Mouse (Mus musculus) left cerebral cortex, adult 9 months (tissue): Measurements from ENCODE around the gene Il17rc.

Experiments used
- DNase-seq, 2 experiments: peaks; one replicate each; pipeline ENCODE4 v3.0.0; 2022; ENCODE audit warnings: low spot score in 2 of 2

Il17rc gene

GRCm38 (mm10) chr6:113495071-113495675 lies 23.9 kb downstream of the Il17rc start:
- no peak for DNase-seq

GRCm38 (mm10) chr6:113499346-113499745 lies 28.1 kb downstream of the Il17rc start:
- DNase-seq: no peak

DNA sequence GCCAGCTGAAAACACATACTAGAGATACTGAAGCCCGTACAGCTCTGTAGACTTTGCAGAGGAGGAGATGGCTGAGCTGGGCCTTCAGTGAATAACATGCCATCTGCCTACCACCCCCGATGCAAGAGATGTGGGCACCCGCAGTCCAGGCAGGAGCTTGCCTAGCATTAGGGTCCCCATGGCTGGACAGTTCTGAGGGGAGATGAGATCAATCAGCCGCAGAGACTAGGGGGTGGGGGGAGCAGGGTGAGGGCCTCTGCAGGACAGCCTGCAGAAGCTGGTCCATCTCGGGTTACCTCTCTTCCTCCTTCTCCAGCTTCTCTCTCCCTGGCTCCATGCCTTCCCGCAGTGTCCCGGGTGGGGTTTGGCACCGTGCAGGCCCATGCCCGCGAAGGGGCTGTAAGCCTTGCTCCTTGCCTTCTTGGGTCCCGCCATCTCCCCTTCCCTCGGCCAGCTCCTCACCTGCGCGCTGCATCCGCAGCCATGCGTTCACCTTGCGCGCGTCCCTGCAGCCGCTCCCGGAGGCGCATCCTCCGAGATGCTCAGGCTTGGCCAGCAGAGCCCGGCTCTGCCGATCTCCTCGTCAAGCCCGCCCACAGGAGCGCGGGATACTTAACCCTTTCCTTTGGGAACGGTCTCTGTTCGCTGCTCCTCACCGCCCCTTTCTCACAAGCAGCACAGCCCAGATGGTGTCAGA lies 30.3 kb downstream of the Il17rc start, which contains the start of gene Prrt3:
TSS of gene Prrt3 (minus strand) at position 544 of the 697 bp plus-strand sequence.
- peak in 1 of 2 experiments; percentile 81 for DNase-seq

DNA sequence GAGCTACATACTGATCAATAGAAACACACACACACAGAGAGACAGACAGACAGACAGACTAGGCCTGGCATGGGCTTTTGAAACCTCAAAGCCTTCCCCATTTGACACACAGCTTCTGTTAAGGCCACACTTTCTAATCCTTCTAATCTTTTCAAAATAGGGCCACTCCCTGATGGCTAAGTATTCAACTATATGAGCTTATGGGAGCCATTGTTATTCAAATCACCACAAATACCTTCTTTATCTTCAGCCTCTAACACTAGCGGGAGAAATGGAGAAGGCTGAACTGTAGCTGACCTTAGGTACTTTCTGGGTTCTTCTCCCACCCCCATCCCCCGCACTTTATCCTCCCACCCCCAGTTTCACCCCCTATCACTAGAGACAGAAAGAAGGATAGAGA lies 31.6 kb downstream of the Il17rc start:
- DNase-seq: no peak

DNA sequence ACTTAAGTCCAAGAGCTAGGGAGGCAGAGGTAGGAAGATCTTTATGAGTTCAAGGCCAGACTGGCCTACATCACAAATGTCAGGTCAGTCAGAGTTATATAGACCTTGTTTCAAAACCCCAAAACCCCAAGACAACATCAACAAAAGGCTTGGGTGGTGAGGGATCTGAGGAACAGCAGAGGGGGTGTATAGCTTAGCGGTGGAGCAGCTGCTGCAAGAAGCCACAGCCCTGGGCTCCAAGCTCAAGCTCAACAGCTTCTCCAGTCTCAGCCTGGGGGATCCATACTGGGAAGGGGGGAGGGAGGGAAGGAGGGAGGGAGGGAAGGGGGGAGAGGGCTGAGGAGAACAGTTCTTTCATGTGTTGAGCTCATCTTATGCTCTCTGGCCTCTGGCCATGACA lies 34.5 kb downstream of the Il17rc start:
- no peak for DNase-seq

DNA sequence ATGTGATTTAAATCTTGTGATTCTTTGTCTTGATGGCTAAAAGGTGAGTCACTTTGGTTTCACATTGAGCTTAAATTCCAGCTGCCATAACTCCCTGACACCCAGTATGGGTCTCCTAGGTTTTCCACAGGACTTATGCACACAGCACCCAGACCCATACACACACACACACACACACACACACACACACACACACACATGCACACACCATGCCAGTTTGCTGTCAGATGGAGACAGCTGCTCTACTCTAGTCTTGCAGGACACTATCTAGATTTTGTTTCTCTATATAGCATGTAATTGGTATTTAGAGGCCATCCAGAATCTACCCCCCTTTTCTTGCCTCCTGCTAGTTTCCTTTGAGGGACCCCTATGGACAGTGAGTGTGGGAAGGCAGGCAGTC lies 35.9 kb downstream of the Il17rc start:
- no peak for DNase-seq

DNA sequence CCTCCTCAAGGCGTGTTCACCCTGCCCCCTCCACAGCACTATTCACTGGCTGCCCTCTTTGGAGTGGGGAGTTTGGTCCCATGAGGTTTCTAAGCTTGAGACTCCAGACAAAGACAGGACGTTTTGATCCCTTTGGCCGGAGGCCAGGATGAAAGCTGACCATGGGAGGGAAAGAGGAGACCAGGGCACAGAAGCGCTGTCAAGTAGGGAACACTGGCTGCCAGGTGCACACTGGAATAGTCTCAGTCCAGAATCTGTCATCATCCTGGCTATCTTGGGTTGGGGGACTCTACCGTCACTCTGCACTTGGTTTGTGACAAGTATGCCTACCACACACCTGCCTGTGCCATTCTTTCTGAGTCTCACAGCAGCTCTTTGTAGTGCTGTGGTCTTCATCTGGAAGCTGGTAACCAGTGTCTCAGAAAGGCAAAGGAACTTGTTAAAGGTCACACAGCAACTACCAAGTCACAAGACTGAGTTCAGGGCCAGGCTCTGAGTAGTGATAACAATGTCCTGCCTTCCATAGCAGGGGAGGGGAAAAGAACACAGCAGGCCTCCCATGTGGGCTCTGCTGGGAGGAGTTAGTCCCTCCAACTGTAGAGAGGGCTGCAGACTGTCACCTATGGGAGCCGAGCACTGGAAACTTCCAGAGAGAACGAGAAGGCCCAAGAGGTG lies 37.2 kb downstream of the Il17rc start:
- DNase-seq: no peak

GRCm38 (mm10) chr6:113508947-113509280 lies 37.7 kb downstream of the Il17rc start:
- no peak for DNase-seq

- DNase-seq: no peak
These were observed 42.7 kb downstream of the Il17rc start for GRCm38 (mm10) chr6:113513944-113514343.

DNA sequence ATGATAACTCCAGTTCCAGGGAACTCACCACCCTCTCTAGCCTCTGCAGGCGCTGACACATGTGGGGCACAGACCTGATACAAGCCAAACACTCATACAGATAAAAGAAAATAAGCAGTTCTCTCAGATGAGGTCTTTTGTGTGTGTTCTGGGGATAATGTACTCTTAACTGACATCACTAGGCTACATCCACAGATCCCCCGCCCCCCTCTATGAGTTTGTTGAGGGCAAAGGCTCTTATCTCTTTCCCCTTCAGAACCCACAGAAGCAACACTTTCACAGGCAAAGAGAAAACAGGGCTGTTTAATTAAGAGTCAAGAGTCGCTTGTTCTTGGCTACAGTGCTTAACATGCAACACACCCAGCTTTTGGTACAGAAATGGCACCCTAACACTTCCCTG lies 43.4 kb downstream of the Il17rc start:
- no peak for DNase-seq

DNA sequence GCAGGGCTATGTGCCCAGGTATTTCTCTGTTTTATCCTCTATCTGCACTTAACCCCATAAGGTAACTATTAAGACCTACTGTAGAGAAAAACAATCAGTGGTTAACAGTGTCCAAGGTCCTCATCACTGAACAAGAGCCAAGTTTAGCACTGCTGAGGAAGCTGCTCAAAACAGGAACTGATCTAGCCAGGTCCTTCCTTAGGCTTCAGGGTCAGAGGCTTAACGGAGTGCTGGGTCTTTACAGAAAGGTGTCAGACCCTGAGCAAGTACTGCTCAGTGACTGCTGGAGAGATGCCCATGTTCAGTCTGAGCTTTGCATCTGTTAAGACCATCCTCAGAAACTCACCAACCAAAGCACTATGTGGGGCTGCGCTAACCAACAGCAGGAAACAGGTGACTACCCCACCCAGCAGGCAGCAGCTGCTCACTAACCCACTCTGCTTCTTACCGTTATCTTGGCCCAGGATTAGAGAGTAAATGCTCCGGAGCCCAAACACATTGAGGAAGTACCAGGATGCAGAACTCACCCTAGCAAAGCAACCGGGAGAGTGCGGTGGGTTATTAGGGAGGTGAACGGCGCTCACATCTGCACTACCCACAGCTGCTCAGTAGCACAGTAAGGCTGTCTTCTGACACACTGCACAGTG lies 46.3 kb downstream of the Il17rc start:
- DNase-seq: no peak

GRCm38 (mm10) chr6:113522310-113522709 lies 51.1 kb downstream of the Il17rc start:
- DNase-seq: no peak

- DNase-seq: peak in 1 of 2 experiments; percentile 52
These were observed 52.2 kb downstream of the Il17rc start for GRCm38 (mm10) chr6:113523420-113523819.

DNA sequence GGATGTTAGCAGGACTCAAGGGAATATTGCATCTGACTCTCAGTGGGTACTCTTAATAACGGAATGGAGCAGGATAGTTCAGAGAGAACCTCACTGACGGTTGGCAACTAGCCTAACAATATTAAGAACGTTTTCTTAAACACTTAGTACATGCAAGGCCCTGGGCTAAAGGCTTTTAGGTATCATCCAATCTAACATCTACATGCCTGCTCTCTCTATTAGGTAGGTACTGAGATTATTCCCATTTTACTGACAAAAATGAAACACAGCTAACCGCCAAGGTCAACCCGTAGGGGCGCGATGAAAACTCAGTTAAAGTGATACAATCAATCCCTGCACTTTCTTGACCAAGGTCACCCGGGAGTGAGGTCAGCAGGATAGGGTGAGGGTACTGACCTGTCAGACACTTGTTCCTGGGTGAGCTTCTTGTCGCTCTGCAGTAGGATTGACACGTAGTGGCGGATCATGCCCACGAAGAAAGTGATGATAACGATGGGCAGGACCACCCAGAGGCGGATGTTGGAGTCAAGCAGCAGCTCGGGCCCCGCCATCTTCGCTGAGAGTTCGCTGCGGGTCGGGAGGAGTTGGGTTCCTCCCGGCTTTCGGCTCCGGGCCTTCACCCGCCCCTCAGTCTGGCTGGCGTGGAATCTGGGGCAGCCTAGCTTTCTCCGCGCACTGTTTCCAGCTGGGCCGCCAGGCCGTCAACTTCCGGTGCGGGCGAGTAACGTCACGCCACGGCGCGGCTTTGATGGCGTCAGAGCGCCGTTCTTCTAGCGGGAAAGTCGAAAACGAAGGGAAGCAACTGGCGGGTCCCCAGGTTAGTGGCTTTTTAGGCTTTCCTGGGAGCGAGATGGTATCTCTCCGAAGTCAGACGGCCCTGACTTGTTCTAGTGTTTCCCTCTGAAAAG lies 60.0 kb downstream of the Il17rc start, which contains the start of the genes Emc3 and Fancd2:
TSS of gene Emc3 (minus strand) at position 721 of the 908 bp plus-strand sequence.
TSS of gene Fancd2 (plus strand) at position 751 of the 908 bp plus-strand sequence.
- peak; percentile 61 to 92 for DNase-seq

- DNase-seq: no peak
These were observed 60.7 kb downstream of the Il17rc start for GRCm38 (mm10) chr6:113531840-113532404.
